Mouse (Mus musculus): ENCODE results near the gene Sftpd.

DNA sequence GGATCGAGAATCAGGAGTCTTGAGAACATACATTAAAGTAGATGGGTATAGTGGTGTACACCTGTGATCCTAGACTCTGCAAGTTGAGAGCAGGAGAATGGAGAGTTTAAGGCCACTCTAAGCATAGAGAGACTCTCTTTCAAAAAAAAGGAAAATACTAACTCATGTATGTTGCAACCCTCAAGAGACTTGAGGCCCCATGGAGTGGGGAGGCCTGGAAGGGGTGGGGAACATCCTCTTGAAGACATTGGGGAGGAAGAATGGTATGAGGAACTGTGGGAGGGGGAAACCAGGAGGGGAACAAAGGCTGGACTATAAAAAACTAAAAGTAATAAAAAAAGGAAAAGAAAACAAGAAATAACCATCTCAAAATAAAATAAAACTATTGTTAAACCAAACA lies 16.4 kb downstream of the Sftpd start:
- no peak for TF ChIP-seq GATA1 (IDR thresholded peaks at IDR 0.05; ENCODE audit: borderline replicate concordance, low read length)
- no peak for TF ChIP-seq FLI1 (IDR thresholded peaks at IDR 0.05; ENCODE audit: low read length)

Measured in megakaryocyte, embryonic 14.5 days (primary cell).